Mouse (Mus musculus): ENCODE measurements around the gene Olfr331. TPM values are rescaled to one million over a fixed set of nuclear protein-coding genes. Genes with fewer than 3 reads are reported as not detected.

Gene Olfr331
- not detected for polyA plus RNA-seq (2017; shearing (Covaris generic))

GRCm38 (mm10) chr11:58502472-58502871, at the start of gene Olfr331:
Olfr331 (minus strand) TSS chr11:58502572.

GRCm38 (mm10) chr11:58546322-58546721, 44.0 kb upstream of the Olfr331 start, which contains the start of gene Olfr329-ps:
Olfr329-ps (minus strand) TSS chr11:58546422.

GRCm38 (mm10) chr11:58534736-58535135, 32.4 kb upstream of the Olfr331 start, which contains the start of gene Olfr330:
Olfr330 (minus strand) TSS chr11:58534836.

GRCm38 (mm10) chr11:58492455-58492854, 9.9 kb downstream of the Olfr331 start, which contains the start of gene Olfr332:
Olfr332 (minus strand) TSS chr11:58492555.

GRCm38 (mm10) chr11:58462170-58462569, 40.2 kb downstream of the Olfr331 start, which contains the start of gene Olfr30:
Olfr30 (minus strand) TSS chr11:58462270.

GRCm38 (mm10) chr11:58452759-58453158, 49.6 kb downstream of the Olfr331 start, which contains the start of gene Lypd9:
Lypd9 (minus strand) TSS chr11:58452923.

Other genes with a start within 250 kb of the Olfr331 start
- not detected for gene 4930438A08Rik, start 227.8 kb downstream of the Olfr331 start, polyA plus RNA-seq (2017; shearing (Covaris generic))
- 42.3 TPM for gene Zfp692, start 195.5 kb downstream of the Olfr331 start, polyA plus RNA-seq (2017; shearing (Covaris generic))
- gene Zfp672, start 172.2 kb downstream of the Olfr331 start, polyA plus RNA-seq (2017; shearing (Covaris generic)), result 44.2 TPM
- 18.9 TPM for gene Sh3bp5l, start 171.8 kb downstream of the Olfr331 start, polyA plus RNA-seq (2017; shearing (Covaris generic))
- gene Lypd8, start 123.5 kb downstream of the Olfr331 start, polyA plus RNA-seq (2017; shearing (Covaris generic)), result not detected
- not detected for gene 1810065E05Rik, start 81.5 kb downstream of the Olfr331 start, polyA plus RNA-seq (2017; shearing (Covaris generic))
- gene Gm12253, start 70.0 kb downstream of the Olfr331 start, polyA plus RNA-seq (2017; shearing (Covaris generic)), result not detected
- gene Lypd9, start 49.6 kb downstream of the Olfr331 start, polyA plus RNA-seq (2017; shearing (Covaris generic)), result not detected
- gene Olfr30, start 40.3 kb downstream of the Olfr331 start, polyA plus RNA-seq (2017; shearing (Covaris generic)), result not detected
- not detected for gene Olfr332, start 10.0 kb downstream of the Olfr331 start, polyA plus RNA-seq (2017; shearing (Covaris generic))
- 0.41 TPM for gene Olfr330, start 32.3 kb upstream of the Olfr331 start, polyA plus RNA-seq (2017; shearing (Covaris generic))
- not detected for gene Olfr329-ps, start 43.9 kb upstream of the Olfr331 start, polyA plus RNA-seq (2017; shearing (Covaris generic))
- 0.19 TPM for gene Olfr328, start 53.1 kb upstream of the Olfr331 start, polyA plus RNA-seq (2017; shearing (Covaris generic))
- not detected for gene Olfr224, start 68.0 kb upstream of the Olfr331 start, polyA plus RNA-seq (2017; shearing (Covaris generic))
- gene Olfr325, start 75.2 kb upstream of the Olfr331 start, polyA plus RNA-seq (2017; shearing (Covaris generic)), result not detected
- not detected for gene Olfr324, start 92.5 kb upstream of the Olfr331 start, polyA plus RNA-seq (2017; shearing (Covaris generic))
- gene 2210407C18Rik, start 113.5 kb upstream of the Olfr331 start, polyA plus RNA-seq (2017; shearing (Covaris generic)), result not detected
- gene Olfr323, start 127.9 kb upstream of the Olfr331 start, polyA plus RNA-seq (2017; shearing (Covaris generic)), result not detected
- gene Trim58, start 137.9 kb upstream of the Olfr331 start, polyA plus RNA-seq (2017; shearing (Covaris generic)), result not detected
- gene Olfr322, start 156.2 kb upstream of the Olfr331 start, polyA plus RNA-seq (2017; shearing (Covaris generic)), result not detected
- not detected for gene Olfr320, start 178.5 kb upstream of the Olfr331 start, polyA plus RNA-seq (2017; shearing (Covaris generic))
- not detected for gene Olfr319, start 196.6 kb upstream of the Olfr331 start, polyA plus RNA-seq (2017; shearing (Covaris generic))
- gene Olfr318, start 221.4 kb upstream of the Olfr331 start, polyA plus RNA-seq (2017; shearing (Covaris generic)), result not detected
- not detected for gene Olfr317, start 236.6 kb upstream of the Olfr331 start, polyA plus RNA-seq (2017; shearing (Covaris generic))